Mouse (Mus musculus) megakaryocyte-erythroid progenitor cell, adult 5-6 weeks (primary cell): ENCODE measurements around the gene Zbtb33. TPM values are rescaled to one million over a fixed set of nuclear protein-coding genes. Genes with fewer than 3 reads are reported as not detected.

ENCODE experiments used
- ATAC-seq: replicated peaks from 2 replicates; pipeline ENCODE4 v1.8.0; 2016; ENCODE audit warnings: mild to moderate bottlenecking, inconsistent platforms; ENCODE audit not compliant: severe bottlenecking, poor library complexity, low FRiP score, low TSS enrichment
- total RNA-seq, 2 experiments: library from RNA; stranded (forward) in 1 of 2; stranded (reverse) in 1 of 2; fragments of 200-1000, 215-1000 nt in 1 of 2; fragments of >200 nt in 1 of 2; fragmentation: Nextera tagmentation in 1 of 2; gene quantifications; 2 replicates each; pipeline ENCODE4 v1.2.3; 2014 to 2017

Gene Zbtb33
- total RNA-seq (2014; fragmentation: Nextera tagmentation): 16.6 and 28.3 TPM in 2 replicates
- 24.0 and 27.5 TPM in 2 replicates for total RNA-seq (2017)

DNA sequence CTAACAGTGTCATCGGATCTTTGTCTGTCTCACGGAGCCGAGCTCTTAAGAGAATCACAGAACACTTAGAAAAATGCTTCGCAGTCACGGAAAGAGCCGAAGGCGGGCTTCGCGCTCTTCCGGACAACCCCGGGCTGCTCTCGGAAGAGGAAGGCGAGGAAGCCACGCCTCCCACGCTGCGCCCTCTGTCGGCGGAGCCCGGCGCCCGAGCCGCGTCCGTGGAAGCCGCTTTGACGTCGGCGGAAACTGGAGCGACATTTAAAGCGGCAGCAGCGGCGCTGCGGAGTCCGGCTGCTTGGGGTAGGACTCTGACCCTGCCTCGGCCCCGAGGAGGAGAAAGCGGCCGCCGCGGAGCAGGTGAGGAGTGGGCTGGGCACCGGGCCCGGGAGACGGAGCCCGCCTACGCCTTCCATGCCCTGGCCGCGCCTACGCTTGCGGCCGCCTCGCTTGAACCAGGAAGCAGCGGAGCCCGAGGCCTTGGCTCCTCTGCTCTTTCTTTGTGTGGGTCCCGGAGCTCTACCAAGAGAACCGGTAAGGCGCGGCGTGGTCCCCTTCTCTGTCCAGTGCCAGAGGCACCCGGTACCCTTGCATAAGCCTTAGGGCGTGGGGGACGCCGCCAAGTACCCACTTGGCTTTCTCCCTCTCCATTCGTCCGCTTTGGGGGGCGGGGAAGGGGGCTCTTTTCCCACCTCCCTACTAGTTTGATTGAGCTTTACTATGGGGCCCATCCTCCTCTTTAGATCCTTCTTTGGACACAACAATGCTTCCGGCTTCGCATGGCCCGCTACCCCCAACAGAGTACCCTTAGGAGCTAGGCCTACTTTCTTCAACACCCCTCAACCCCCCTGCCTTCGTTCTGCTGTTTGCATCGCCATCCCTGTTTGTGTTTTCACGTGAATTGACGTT is at the start of gene Zbtb33:
Gene Zbtb33, plus strand, starts transcription at position 242 of the 906 bp plus-strand sequence.
- ATAC-seq: peak; percentile 94

DNA sequence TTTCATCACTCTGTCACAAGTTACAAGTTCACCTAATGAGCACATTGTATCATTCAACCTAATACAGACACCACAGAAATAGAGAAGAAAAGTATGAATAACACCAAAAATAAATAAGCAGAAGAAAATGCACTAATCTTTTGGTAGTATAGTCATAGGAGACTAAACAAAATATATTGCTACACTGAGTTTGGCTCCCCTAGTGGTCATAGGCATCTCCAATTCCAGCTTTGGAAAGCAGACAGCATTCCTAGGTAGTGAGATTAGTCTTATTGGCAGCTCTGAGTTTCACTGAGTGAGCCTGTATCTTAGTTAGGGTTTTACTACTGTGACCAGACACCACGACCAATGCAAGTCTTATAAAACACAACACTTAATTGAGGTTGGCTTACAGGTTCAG is 30.5 kb upstream of the Zbtb33 start:
- ATAC-seq: no peak

DNA sequence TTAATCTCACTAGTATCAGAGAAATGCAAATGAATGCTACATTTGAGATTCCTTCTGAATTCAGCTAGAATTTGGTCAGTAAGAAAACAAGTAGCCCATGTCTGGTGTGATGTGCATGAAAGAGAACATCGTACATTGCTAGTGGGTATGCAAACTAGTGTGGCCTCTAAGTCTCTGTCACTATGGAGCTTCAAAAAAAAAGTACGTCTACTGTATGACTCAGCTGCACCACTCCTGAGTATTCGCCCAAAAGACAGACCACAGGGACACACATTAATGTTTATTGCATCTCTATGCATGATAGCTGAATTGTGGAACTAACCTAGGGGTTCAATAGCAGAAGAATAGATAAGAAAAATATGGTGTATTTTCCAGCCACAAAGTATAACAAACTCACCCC is 24.3 kb upstream of the Zbtb33 start:
- no peak for ATAC-seq

DNA sequence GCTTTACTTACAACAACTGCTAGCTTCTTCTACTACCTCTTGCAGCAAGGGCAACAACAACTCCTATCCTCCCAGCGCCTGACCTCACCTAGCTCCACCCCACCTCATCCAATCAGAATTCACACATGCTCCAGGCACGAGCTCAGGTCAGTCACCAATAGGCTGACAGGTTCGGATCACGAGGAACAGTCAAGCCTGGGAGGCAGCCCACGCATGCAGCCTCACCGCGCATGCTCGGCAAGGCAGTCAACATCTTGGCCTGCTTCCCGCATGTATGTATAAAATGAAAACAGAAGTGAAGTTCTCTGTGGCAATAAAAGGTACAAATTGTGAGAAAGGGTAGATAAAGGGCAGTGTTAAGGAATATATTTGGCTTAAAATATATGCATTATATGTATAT is 23.5 kb upstream of the Zbtb33 start:
- no peak for ATAC-seq

DNA sequence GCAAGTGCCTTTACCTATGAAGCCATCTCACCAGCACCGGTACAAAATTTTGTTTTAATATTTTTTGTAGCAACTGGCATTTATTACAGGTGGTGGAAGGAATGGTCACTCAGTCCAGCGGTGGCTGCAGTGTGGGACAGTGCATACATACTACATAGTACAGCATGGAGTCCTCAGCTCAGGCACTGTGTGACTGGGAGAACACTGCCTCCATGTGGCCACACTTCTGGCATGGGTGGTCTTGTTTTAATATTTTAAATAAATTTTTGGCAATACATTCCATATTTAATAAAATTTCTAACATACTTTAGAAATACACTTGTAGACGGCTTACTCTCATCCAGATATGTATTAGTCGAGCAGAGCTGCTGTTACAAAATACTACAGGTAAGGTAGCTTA is 23.0 kb upstream of the Zbtb33 start:
- ATAC-seq: no peak

DNA sequence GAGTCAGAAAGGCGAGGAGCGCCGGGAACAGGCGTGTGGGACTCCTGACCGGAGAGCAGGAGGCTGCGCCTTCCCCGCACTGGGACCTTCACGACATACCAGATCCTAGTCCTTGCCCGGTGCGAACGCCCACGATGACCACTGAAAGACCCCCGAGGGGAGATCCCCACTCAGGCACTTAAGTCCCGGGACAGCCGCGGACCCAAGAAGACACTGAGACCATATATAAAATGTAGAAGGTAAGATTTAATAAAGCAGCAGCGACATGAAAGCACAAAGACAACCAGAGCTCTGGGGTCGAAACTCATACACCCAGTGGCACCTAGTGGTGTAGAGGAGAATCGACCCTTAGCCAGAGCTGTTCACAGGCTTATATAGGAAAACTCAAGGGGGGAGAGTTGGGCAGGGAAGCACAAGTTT is 9.7 kb upstream of the Zbtb33 start:
- peak; percentile 74; the same call in 1 of the 2 replicates for ATAC-seq

DNA sequence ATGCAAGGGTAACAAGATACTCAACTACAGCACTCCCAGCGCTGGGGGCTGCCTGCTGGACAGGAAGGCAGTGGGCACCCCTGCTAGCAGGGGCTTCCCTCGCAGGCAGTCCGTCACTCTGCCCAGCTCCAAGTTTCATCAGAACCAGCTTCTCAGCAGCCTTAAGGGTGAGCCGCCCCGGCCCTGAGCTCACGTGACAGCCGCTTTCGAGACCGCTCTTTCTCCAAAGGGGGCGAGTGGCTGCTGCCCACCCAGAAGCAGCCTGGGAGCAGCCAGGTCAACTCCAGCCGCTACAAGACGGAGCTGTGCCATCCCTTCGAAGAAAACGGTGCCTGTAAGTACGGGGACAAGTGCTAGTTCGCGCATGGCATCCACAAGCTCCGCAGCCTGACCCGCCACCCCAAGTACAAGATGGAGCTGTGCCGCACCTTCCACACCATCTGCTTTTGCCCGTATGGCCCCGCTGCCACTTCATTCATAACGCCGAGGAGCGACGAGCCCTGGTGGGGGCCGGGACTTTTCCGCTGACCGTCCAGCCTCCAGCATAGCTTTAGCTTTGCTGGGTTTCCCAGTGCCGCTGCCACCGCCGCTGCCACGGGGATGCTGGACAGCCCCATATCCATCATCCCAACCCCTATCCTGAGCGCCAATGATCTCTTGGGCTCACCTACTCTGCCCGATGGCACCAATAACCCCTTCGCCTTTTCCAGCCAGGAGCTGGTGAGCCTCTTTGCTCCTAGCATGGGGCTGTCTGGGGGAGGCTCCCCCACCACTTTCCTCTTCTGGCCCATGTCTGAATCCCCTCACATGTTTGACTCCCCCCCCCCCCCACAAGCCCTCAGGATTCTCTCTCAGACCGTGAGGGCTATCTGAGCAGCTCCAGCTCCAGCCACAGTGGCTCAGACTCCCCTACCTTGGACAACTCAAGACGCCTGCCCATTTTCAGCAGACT is 8.7 kb upstream of the Zbtb33 start:
- peak; percentile 74 for ATAC-seq

DNA sequence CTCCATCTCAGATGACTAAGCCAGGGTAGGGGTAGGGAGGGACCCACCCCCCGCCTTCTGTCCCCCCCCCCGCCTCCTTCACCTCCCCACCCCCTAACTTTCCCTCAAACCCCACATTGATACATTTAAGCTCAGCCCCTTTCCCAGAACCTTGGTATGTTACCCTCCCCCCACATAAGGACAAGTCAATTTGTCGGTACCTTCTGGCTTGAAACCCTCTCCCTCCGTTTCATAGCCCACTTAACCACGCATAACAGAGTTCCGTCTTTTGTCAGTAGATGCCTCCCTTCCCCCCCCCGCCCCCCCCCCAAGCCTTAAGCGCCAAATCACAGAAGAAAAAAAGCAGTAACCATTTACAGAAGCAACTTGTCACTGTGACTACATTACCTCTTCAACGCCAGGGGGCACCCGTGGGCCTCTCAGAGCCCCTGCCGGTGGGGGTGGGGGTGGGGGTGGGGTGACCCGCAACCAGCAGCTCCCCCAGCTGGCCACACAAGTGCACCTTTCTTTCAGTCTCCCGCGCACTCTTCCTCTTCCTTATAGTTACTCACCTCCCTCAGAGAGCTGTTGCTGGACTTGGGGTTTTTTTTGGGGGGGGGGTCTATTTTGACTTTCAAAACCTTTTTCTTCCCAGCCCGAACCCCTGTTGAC is 7.9 kb upstream of the Zbtb33 start:
- peak; percentile 81 for ATAC-seq

DNA sequence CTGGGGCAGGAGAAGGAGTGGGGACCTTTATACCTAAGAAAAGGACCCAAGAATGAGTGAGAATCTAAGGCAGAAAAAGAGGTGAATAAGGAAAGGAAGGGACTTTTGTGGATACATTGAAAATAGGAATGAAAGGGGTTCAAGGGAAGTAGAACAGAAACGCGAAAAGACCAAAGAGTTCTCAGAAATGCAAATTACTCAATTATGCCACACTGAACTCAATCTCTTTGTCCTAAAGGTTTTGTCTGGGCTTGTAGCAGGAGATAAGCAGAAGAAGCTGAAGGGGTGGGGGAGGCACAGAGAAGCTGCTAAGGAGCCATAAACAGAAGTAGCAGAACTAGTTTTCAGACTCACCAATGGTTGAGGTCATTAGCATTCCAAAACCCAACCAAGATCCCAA is 4.1 kb upstream of the Zbtb33 start:
- no peak for ATAC-seq

DNA sequence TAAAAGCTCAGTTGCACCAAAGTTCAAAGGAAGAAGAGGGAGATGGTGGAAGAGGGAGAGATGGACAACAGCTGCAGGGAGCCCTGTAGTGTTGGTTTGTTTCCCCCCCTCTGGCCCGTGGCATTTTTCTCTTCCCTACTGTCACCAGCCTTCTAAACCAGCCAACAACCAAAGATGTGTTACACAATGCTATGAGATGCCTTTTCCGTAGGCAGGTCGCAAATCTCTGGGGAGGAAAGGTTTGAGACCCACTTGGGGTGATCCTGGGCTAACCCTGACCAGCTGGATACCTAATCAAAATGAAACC is 818 bp downstream of the Zbtb33 start:
- ATAC-seq: peak; percentile 35; the same call in 1 of the 2 replicates

DNA sequence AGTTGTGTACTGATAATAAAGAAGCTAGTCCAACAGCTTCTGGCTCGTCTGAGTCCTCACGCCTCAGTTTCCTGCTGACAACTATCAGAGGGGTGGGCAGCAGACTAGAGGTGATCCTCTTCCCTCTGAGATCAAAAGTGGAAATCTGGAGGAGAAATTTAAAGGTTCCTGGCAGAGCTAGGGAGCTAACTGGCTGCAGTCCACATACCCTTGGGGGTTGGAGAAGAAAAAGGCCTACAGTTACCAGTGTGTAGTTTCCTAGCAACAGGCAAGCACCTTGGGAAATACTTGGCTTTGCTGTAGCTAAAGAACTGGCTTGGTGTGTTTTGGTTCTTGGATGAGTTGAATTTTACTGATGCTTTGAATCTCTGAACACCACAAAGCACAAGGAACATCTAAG is 12.2 kb downstream of the Zbtb33 start:
- 0 out of 2 replicates have a peak, but pooled peaks have one; percentile 14 for ATAC-seq

DNA sequence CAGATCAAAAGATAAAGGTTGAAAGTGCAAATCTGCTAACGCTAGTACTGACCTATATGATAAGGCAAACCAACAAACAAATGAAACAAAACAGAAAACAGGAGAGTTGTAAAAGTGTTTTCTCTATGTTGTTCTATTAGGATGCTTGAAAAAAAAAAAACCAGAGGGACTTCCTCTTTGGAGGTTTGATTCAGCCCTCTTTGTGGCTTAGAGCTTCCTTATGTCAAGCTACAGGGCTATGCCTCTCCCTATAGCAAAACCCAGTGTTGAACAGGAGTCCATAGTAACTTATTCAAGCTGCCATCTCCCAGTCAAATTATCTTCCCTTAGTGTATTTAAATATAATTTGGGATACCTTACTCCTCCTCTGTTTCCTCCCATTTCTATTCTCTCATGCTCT is 17.8 kb downstream of the Zbtb33 start:
- no peak for ATAC-seq

DNA sequence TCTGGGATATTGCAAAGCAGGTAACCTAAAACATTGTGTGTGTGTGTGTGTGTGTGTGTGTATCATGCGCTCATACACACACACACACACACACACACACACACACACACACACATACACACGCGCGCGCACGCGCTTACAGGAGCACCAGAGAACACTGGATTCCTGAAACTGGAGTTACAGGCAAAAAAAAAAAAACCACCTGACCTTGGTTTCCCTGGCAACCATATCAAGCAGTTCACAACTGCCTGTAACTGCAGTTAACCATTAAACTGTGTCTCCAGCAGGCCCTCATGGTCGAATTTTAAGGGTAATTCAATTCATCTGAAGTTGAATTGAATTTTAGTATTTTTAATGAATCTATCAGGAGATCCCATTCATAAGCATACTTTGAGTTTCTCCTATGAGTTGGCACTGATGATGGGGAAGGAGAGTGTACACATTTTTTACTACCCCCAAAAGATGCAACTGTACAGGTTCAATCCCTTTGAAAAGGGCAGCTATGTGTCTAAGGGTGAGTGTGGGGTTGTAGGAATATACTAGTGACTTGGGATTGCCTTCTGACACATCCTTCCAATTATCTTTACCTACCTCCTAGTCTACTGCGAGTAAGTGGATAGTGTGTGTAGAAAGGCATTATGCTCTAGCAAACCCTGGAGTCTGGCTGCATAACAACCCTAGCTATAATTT is 27.5 kb downstream of the Zbtb33 start:
- ATAC-seq: no peak

DNA sequence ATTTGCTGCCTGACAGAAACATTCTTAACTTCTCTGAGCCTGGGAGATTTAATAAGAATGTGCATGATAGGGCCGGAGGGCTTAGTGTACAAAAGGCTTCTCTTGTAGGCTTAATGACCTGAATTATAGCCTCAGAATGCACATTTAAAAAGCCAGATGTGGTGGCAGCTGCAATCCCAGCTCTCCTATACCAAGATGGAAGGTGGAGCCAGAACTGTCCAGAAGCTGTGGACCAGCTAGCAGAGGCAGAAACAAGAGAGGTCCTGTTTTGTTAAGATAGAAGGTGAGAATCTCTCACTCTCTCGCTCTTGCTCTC is 28.0 kb downstream of the Zbtb33 start:
- ATAC-seq: no peak

DNA sequence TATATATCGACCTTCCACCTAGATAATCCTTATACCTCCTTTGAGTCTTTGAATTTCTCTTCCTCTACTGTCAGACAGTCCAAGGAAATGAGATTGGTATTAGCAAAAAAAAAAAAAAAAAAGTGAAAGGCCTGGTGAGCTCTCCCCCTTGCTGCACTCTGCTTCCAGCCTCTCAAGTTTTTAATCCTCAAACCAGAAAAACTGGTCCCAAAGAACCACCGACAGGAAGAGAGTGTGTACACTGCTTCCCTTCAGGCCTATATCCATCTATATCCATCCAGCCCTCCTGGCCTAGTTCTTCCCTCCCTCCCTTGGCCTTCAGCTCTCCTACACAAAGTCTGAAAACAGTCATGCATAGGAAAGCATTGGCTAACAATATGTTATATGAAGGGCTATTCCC is 33.2 kb downstream of the Zbtb33 start:
- ATAC-seq: no peak

DNA sequence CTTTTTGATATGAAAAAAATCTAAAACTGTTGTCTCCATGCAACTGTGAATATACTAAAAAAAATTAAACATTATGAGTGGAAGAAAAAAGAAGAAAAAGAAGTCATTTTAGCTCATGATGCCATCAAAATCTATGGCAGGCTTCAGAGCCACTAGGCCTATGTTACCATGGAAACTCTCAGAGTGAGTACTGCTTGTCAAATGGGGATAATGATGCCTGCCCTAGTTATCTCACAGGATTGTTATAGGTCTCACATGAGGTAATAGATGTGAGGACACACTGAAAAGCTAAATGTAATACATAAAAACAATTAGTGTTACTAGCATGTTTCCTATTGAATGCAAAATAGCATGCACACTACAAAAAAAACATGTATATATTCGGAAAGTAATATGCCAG is 40.3 kb downstream of the Zbtb33 start:
- ATAC-seq: no peak

DNA sequence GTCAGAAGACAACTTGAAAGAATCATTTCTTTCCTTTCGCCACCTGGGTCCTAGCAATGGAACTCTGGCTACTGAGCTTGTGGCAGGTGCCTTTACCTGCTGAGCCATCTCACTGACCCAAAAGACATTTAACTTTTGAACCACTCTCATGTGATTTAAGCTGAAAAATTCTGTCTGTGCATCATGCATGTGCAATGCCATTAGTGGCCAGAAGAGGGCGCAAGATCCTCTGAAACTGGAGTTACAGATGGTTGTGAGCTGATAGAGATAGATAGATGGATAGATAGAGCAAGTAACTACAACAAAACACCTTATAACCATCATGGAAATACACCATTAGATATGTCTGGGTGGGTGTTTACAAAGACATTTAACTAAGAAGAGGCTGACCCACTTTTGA is 48.1 kb downstream of the Zbtb33 start:
- ATAC-seq: no peak
